Mouse (Mus musculus): ENCODE data around the gene Mrpl45. TPM values are rescaled to one million over a fixed set of nuclear protein-coding genes. Genes with fewer than 3 reads are reported as not detected.
A peak's percentile ranks its signal among the peaks of the same experiment; 100 is the strongest.

The Mrpl45 gene
- polyA plus RNA-seq, 1 experiment, result 25.4 TPM

DNA sequence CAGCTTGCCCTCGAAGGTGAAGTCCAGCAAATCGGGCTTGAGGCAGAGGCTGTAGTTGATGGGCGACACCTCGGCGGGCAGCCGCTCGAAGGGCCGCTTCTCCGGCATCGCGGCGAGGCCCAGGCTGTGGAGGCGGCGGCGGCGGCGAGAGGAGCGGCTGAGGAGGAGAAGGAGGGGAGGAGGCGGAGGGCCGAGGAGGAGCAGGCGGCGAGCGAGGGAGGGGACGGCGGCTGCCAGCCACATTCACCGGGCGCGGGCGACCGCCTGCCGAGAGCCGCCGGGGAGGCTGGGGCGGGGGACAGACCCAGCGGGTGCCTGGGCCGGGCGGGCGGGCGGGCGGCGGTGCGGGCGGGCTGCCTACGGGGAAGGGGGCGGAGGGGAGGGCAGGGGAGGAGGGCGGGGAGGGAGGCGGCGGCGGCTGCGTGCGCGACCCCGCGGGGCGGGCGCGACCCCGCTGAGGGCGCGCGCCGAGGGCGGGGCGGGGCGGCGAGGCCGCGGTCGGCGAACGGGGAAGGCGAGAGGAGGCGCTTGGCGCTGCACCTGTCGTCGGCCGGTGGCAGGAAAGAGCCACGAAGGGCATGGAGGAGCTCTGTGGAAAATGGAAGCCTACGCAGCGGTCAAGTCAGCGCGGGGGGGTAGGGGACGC is 35.2 kb upstream of the Mrpl45 start, which contains the start of gene Npepps:
Gene Npepps (minus strand): TSS at position 423 of the 646 bp plus-strand sequence.
- TF ChIP-seq POLR2A (IDR thresholded peaks at IDR 0.05; ENCODE audit: borderline replicate concordance, extremely low read depth, insufficient read depth, insufficient read length, poor library complexity, severe bottlenecking) (peak; percentile 90), CTCF (IDR thresholded peaks at IDR 0.05; ENCODE audit: borderline replicate concordance, extremely low read depth, insufficient read depth, insufficient read length) (no peak)
- DNase-seq (ENCODE audit: low read depth), result peak; percentile 85

DNA sequence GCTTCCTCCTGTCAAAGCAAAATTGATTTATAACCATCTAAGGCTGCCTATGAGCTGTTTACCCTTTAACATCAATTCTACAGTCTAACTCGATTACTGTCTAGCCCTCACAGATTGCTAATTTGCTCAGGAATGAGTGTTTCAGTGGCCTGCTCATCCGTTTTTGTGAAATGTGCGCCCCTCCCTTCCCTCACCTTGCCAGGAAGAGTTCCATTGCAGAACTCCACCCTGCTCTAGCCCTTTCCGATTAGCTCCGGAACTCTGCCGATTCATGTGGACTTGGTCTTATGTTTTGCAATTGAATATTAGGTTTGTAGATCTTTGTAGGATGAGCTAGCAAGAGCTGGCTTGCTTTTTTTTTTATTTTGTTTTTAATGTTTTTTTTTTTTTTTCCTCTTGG is 33.3 kb upstream of the Mrpl45 start:
- DNase-seq (ENCODE audit: low read depth), result no peak
- TF ChIP-seq POLR2A (IDR thresholded peaks at IDR 0.05; ENCODE audit: borderline replicate concordance, extremely low read depth, insufficient read depth, insufficient read length, poor library complexity, severe bottlenecking) (no peak), CTCF (IDR thresholded peaks at IDR 0.05; ENCODE audit: borderline replicate concordance, extremely low read depth, insufficient read depth, insufficient read length) (no peak)

DNA sequence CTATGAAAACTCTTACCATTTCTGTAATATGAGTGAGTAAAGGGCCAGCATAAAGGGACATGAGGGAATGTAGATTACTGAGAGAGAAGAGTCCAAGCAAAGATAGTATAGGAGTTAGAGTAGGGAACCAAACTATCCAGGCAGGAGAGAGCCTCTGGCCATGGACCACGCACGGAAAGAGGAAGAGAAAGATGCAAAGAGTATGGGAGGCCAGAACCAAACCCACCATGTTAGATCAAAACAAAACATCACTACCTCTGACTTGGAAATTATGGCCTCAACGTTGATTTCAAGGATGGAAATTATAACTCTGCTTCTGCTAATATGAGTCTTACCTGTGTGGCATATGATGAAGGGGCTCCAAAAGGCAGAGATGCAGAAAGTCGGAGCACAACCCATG is 30.7 kb upstream of the Mrpl45 start:
- no peak for DNase-seq (ENCODE audit: low read depth)
- TF ChIP-seq POLR2A (IDR thresholded peaks at IDR 0.05; ENCODE audit: borderline replicate concordance, extremely low read depth, insufficient read depth, insufficient read length, poor library complexity, severe bottlenecking), result no peak
- TF ChIP-seq CTCF (IDR thresholded peaks at IDR 0.05; ENCODE audit: borderline replicate concordance, extremely low read depth, insufficient read depth, insufficient read length), result no peak

DNA sequence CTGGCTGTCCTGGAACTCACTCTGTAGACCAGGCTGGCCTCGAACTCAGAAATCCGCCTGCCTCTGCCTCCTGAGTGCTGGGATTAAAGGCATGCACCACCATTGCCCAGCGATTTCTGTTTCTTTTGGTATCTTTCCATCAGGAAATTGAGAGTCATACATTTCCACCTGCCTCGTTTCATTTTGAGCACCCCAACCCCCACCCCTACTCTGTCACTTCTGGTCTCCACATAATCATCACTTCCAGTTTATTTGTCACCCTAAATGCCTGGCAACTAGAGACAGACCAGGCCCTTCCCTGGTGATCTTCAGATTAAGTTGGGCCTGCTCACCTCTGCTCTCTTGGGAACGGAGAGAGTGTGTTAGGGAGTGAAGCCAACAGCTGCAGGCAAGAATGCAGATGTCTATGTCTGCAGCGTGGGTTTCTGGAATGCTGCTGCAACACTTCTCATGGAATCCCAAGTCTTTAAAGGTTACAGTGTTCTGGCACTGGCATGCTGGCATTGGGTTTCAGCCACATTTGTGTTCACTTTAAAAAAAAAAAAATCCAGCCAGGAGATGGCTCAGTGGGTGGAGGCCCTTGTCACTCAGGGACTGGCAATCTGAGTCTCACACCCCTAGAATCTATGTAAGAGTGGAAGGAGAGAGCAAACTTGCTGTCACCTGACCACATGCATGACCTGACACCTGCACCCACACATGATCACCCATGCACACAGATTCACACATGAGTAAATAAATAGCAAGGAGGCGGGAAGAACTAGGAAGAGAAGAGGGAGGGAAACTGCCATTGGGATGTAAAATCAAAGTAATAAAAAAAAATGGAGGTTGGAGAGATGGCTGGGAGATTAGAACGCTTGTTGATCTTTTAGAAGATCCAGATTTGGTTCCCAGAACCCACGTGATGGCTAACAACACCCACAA is 29.4 kb upstream of the Mrpl45 start:
- TF ChIP-seq POLR2A (IDR thresholded peaks at IDR 0.05; ENCODE audit: borderline replicate concordance, extremely low read depth, insufficient read depth, insufficient read length, poor library complexity, severe bottlenecking), result no peak

GRCm38 (mm10) chr11:97286973-97287372 is 28.5 kb upstream of the Mrpl45 start:
- no peak for DNase-seq (ENCODE audit: low read depth)
- TF ChIP-seq POLR2A (IDR thresholded peaks at IDR 0.05; ENCODE audit: borderline replicate concordance, extremely low read depth, insufficient read depth, insufficient read length, poor library complexity, severe bottlenecking) (no peak), CTCF (IDR thresholded peaks at IDR 0.05; ENCODE audit: borderline replicate concordance, extremely low read depth, insufficient read depth, insufficient read length) (no peak)

More for the DNA sequence above, 29.4 kb upstream of the Mrpl45 start:
- no peak for DNase-seq (ENCODE audit: low read depth)

- no peak for TF ChIP-seq CTCF (IDR thresholded peaks at IDR 0.05; ENCODE audit: borderline replicate concordance, extremely low read depth, insufficient read depth, insufficient read length)
- TF ChIP-seq POLR2A (IDR thresholded peaks at IDR 0.05; ENCODE audit: borderline replicate concordance, extremely low read depth, insufficient read depth, insufficient read length, poor library complexity, severe bottlenecking), result no peak
- no peak for DNase-seq (ENCODE audit: low read depth)
These were observed 27.9 kb upstream of the Mrpl45 start for GRCm38 (mm10) chr11:97287643-97288042.

DNA sequence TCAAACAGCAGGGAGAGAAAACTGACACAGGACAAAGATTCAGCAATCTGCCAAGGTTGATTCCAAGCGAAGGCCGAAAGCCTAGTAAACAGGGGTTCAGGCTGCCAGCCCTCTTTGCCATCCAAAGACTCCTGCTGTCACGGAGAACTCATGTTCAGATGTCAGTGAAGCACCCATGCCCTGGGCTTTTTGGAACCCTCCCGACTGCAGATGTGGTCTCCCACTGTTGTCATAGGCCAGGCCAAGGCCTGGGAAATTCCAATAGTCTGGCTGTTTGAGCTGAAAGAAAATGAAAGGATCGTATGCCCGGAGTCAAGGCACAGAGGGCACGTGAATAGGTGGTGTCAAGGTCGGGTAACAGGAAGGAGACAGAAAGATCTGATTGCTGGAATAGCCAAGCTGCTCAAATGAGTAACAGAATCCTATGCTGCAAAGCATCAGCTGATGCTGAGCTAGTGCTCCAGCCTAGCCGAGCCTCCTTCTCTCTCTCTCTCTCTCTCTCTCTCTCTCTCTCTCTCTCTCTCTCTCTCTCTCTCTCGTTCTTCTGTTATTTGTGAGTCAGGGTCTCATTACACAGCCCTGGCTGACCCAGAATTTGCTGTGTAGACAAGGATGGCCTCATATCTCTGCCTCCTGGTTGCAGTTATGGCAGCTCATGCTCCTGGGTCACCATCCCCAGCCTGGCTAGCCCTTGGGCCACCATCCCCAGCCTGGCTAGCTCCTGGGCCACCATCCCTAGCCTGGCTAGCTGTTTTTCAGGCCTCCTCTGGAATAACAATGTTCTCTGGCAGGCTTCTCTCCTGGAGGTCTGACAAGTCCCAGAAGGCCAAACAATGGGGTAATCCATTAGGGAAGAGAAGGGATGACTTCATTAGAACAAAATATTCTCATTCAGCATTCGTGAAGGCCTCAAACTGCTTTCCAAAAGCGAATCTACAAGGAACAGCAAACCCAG is 26.0 kb upstream of the Mrpl45 start:
- TF ChIP-seq CTCF (IDR thresholded peaks at IDR 0.05; ENCODE audit: borderline replicate concordance, extremely low read depth, insufficient read depth, insufficient read length) (no peak), POLR2A (IDR thresholded peaks at IDR 0.05; ENCODE audit: borderline replicate concordance, extremely low read depth, insufficient read depth, insufficient read length, poor library complexity, severe bottlenecking) (no peak)
- peak; percentile 24 for DNase-seq (ENCODE audit: low read depth)

DNA sequence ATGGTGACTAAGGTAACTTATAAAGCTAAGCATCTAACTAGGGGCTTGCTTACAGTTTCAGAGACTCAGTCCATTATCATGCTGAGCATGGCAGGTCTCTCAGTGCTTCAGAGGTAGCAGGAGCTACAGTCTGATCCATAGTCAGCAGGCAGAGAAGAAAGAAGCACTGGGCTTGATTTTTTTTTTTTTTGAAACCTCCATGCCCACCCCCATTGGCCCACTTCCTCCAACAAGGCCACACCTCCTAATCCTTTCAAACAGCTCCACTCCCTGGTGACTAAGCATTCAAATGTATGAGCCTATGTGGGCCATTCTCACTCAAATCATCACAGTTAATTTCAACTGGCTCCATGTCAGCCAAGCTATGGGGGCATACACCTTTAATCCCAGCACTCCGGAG is 22.8 kb upstream of the Mrpl45 start:
- TF ChIP-seq POLR2A (IDR thresholded peaks at IDR 0.05; ENCODE audit: borderline replicate concordance, extremely low read depth, insufficient read depth, insufficient read length, poor library complexity, severe bottlenecking), result no peak
- no peak for TF ChIP-seq CTCF (IDR thresholded peaks at IDR 0.05; ENCODE audit: borderline replicate concordance, extremely low read depth, insufficient read depth, insufficient read length)
- DNase-seq (ENCODE audit: low read depth), result no peak

DNA sequence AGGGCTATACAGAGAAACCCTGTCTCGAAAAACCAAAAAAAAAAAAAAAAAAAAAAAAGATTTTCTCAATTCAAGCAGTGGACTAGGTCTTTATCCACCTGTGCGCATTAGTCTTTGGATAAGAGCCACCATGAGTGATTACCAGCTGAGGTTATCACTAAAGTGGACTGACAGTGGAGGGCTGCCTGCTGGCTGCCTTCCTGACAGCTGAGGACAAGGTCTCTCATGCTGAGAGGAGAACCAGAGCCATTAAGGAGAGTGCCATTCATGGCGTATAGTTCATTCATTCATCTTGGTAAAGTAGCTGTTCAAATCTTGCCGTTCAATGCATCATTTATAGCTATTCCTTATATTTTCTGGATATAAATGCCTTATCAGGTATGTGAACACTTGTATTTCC is 19.0 kb upstream of the Mrpl45 start:
- DNase-seq (ENCODE audit: low read depth), result no peak
- no peak for TF ChIP-seq POLR2A (IDR thresholded peaks at IDR 0.05; ENCODE audit: borderline replicate concordance, extremely low read depth, insufficient read depth, insufficient read length, poor library complexity, severe bottlenecking)
- no peak for TF ChIP-seq CTCF (IDR thresholded peaks at IDR 0.05; ENCODE audit: borderline replicate concordance, extremely low read depth, insufficient read depth, insufficient read length)

- TF ChIP-seq POLR2A (IDR thresholded peaks at IDR 0.05; ENCODE audit: borderline replicate concordance, extremely low read depth, insufficient read depth, insufficient read length, poor library complexity, severe bottlenecking), result no peak
- TF ChIP-seq CTCF (IDR thresholded peaks at IDR 0.05; ENCODE audit: borderline replicate concordance, extremely low read depth, insufficient read depth, insufficient read length), result no peak
- no peak for DNase-seq (ENCODE audit: low read depth)
These were observed 15.6 kb upstream of the Mrpl45 start for GRCm38 (mm10) chr11:97299939-97300338.

- TF ChIP-seq POLR2A (IDR thresholded peaks at IDR 0.05; ENCODE audit: borderline replicate concordance, extremely low read depth, insufficient read depth, insufficient read length, poor library complexity, severe bottlenecking), result no peak
- no peak for TF ChIP-seq CTCF (IDR thresholded peaks at IDR 0.05; ENCODE audit: borderline replicate concordance, extremely low read depth, insufficient read depth, insufficient read length)
- DNase-seq (ENCODE audit: low read depth), result no peak
These were observed 14.1 kb upstream of the Mrpl45 start for GRCm38 (mm10) chr11:97301406-97301805.

Data from brain, embryonic 14.5 days (tissue).